Mouse (Mus musculus): Measurements from ENCODE around the gene Slc15a3.

GRCm38 (mm10) chr19:10835671-10836070, 3.9 kb upstream of the Slc15a3 start:
- TF ChIP-seq CTCF (conservative IDR thresholded peaks at IDR 0.05; ENCODE audit: insufficient read depth, insufficient read length, low read depth, low read length) = no peak
- TF ChIP-seq POLR2A (IDR thresholded peaks at IDR 0.05; ENCODE audit: low read depth, low read length) = no peak

Measured in kidney, adult 2 months (tissue).